Mouse (Mus musculus) spleen, adult 2 months (tissue): ENCODE data around the gene Gm26657.

Source experiments
- CTCF ChIP-seq: fragments of 200-500 bp; IDR thresholded peaks from 2 replicates; pipeline ENCODE4 v1.5.1; 2011; ENCODE audit warnings: mild to moderate bottlenecking, inconsistent platforms; ENCODE audit not compliant: insufficient read depth, insufficient read length, insufficient replicate concordance; ENCODE audit errors: extremely low read depth
- POLR2A ChIP-seq: fragments of 200-500 bp; IDR thresholded peaks from 2 replicates; pipeline ENCODE4 v1.6.1; 2011; ENCODE audit warnings: low read depth, low read length, inconsistent platforms

- TF ChIP-seq POLR2A (no peak), CTCF (no peak)
Observed at GRCm38 (mm10) chr4:56747456-56747855, 7.6 kb downstream of the Gm26657 start.
